Mouse (Mus musculus) frontal cortex, postnatal 10 days (tissue): ENCODE results near the gene Dgcr2.

Experiments used
- DNase-seq, 2 experiments: peaks; one replicate each; pipeline ENCODE4 v3.0.0; 2022; ENCODE audit warnings: low spot score in 2 of 2, mixed read lengths in 1 of 2

The Dgcr2 gene

DNA sequence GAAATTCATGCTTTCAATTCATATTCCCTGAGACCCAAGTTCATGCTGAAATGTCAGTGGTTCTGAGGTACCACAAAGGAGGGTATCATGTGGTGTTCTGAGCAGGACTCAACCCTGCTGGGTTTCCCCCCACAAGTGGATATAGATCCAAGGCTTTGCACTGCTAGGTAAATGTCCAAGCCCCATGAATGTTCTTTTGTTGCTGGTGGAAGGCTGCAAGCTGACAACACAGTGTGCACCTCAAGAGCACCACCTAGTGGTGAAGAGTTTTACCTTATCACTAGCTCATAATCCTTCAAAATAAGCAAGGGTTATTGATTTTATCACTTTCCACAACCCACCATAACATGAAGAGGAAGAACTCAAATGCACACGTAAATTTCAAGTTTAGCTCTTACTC, 49.4 kb downstream of the Dgcr2 start:
- no peak for DNase-seq

DNA sequence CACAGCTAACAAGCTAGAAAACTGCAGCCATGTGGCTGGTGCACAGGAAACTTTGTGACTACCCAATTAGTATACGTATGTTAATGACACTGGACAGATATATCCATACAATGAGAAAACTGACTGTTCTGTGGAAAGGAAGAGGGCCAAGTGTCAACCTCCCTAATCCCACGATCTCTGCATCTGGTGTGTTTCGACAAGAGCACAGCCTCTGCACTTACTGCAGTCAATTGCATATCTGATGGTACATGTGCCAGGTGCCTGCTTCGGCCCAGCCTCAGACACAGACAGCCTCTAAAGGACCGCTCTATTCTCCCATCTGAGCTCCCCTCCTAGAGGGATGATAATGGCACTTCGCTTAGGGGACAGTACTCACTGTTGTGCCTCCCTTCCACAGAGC, 49.9 kb downstream of the Dgcr2 start:
- no peak for DNase-seq

DNA sequence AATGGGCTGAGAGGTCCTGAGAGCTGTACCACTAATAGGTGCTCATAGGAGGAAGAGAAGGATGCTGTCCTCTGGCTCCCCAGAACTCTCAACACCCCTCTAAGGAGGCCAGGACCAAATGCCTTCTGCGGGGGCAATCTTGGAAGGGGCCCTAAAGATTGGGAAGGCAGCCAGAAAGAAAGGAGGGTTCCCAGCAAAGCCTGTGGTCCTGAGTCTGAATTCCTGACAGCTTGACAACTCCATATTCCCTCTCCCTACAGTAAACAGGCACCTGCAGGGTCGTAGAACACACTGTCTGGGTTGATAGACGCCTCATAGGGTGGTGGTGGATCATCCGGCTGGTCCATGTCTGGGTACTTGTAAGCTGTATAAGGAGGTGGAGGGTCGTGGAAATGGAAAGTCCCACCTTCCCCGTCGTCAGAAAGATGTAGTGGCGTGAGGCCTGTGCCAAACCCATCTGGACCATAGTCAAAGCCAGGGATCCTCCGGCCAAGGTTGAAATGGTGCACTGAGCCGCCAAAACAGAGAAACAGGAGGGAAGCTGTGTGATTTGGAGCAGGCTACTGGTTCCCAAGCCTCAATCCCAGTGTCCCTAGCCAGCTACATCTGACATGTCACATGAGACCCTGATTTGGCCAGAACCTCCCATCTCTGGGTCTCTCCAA, 54.5 kb downstream of the Dgcr2 start:
- DNase-seq, result no peak

DNA sequence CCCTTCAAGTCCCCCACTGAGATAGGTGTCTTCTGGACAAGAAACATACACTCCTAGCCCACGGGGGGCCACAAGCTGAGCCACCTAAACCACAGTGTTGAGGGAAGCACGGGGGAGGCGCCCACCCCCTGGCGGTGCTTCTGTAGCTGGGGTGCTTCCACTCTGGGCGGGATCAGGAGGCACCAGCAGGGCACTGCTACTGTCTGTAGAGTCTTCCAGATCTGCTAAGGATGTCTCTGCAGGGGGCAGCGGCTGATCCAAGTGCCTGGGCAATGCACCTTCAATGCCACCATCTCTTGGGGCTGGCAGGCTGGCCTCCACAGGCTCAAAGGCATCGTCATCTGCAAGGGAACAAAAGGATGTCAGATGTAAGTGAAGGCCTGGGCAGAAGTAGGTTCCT, 55.9 kb downstream of the Dgcr2 start:
- no peak for DNase-seq

DNA sequence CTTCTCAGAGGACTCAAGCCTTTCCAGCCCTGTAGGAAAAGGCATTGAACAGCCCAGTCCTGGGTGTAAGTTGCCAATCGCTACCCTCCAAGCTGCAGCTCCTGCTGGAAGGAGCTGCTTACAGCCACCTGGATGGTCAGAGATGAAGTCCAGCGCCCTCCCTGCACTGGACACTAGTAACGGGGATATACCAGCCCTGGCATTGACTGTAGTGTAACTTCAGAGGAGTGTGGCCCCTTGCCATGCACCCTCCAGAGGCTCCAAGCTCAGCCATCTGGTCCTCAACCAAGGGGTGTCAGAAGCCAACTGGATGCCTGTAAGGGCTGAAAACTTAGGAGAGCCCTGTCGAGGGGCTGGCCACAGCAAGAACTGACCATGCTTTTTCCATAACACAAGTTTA, 58.4 kb downstream of the Dgcr2 start:
- no peak for DNase-seq

DNA sequence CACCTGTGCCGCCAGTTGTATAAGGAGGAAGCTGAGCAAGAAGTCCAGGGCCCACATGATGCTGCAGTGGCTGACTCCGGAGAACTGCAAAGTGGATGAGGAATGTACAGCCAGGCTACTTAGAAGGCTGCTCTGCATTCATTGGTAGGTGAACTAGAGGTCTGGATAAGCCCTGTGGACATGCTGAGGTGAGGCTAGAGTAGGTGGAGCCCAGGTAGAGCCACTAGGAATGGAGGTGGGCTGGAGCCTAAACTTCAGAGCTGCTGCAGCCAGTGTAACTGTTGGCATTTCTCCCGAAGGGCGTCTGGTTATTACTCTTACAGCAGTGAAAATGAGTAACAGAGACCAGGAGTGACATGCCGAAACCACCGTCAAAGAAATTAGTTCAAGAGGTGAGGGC, 60.3 kb downstream of the Dgcr2 start, which contains the start of gene Car15:
TSS of gene Car15 (minus strand) at position 314 of the 400 bp plus-strand sequence.
- no peak for DNase-seq

DNA sequence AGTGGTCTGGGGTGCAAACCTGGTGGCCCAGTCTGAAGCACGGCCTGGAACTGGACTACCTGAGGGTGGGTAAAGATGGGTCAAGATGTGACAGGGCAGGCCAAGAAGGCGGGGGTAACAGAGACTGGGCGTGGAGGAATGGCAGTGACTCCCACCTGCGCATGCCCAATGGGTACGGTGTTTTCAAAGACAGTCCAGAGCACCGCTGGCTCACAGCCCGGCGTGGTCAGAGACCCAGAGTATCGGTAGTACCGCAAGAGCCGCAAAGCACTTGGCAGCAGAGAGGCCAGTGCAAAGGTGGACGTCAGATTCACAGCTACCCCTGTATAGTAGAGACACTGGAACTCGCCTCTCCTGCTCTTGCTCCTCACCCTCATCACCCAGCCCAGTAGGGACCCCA, 62.9 kb downstream of the Dgcr2 start:
- no peak for DNase-seq

DNA sequence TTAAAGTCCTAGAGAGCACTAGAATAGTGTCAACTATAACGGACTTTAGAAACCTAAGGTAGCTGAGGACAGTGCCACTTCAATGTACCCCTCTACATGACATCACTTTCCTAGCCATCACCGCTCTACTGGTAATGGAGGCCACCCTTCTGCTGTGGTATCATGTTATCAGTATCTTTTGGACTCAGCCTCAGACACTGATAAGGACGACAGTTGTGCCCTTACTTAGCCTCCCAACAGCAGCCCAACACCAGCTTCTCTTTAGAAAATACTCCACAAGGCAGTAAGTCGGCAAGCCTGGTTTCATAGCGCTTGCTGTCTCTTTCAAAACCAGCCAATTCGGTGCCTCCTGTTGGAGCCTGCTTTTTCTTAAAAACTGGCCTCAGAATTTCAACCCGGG, 63.8 kb downstream of the Dgcr2 start:
- no peak for DNase-seq

DNA sequence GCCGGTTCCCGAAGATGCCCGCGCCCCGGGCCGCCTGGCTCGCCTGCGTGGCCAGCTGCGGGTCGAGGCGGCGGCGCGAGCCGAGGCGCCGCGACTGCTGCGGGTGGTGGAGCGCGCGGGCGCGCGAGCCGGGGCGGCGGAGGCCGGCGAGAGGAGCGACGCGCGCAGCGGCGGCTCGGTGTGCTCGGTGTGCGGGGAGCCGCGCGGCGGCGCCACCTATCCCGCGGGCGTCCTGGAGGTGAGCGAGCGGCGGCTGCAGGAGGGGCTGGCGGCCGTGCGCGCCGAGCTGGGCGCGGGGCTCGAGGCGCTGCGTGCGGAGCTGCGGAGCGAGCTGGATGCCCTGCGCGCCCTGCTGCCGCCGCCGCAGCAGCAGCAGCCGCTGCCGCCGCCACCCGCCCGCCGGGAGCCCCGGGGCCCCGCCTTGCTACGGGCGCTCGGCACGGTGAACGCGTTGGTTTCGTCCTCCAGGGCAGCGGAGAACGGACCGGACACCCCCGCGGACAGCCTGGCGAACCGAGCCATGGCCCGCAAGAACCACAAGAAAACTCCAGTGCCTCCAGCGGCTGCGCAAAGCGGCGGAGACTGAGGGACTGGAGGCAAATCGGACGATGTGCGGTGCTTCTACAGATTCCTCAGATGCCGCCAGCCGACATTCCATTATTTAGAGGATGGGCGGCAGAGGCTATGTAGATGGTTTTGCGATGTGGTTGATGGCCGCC, 64.5 kb downstream of the Dgcr2 start:
- DNase-seq, result peak in 1 of 2 experiments; percentile 58

DNA sequence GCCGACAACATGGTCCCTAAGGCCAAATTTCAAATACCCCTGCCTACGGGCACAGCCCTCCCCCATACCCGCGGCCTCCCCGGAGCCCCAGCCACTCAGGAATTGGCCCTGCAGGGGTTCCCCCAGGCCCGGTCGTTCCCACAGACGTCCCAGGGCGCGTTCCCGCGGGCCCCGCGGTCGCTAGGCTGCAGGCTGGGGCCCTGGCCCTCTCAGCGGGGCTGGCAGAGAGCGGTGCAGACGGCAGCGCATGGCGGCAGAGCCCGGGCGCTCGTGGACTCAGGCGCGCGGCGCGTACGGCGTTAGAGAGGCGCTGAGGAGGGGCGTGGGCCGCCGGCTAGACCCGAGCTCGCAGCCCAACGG, 65.1 kb downstream of the Dgcr2 start:
- DNase-seq, result peak in 1 of 2 experiments; percentile 49

DNA sequence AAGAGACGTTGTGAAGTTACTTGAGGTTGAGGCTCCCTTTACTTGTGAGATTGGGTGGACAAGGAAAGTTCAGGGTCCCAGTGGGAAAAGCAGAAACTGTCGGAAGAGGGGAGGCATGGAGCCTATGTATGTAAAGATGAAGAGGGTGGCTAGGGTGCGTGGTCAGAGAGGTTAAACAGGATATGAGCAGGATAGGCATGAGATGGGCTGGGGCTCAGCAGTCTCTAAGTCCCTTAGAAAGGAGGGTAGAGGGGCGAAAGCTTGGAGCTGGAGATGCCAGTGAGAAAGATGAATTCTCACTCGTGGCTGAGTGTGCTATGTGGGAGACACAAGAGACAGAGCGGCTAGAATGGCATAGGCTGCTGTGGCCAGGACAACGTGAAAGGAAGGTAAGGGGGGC, 65.5 kb downstream of the Dgcr2 start, which contains the start of gene B830017H08Rik:
TSS of gene B830017H08Rik (plus strand) at position 301 of the 400 bp plus-strand sequence.
- no peak for DNase-seq

DNA sequence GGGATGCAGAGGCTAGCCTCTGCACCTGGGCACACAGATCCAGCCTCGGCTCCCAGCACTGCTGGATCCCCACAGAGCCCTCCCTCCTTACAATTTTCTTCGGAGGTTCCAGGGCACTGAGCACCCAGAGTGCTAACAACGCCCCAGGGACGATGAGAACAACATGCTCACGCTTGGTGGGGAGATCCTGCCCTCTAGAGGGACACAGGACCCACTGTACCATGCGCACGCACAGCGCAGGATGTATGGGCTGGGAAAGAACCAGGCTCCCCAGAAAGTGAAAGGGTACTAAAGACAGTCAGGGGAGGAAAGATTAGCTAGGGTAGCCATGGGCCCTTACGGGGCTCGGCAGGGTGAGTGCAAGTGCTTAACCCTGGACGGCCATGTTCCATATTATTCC, 66.6 kb downstream of the Dgcr2 start:
- no peak for DNase-seq

DNA sequence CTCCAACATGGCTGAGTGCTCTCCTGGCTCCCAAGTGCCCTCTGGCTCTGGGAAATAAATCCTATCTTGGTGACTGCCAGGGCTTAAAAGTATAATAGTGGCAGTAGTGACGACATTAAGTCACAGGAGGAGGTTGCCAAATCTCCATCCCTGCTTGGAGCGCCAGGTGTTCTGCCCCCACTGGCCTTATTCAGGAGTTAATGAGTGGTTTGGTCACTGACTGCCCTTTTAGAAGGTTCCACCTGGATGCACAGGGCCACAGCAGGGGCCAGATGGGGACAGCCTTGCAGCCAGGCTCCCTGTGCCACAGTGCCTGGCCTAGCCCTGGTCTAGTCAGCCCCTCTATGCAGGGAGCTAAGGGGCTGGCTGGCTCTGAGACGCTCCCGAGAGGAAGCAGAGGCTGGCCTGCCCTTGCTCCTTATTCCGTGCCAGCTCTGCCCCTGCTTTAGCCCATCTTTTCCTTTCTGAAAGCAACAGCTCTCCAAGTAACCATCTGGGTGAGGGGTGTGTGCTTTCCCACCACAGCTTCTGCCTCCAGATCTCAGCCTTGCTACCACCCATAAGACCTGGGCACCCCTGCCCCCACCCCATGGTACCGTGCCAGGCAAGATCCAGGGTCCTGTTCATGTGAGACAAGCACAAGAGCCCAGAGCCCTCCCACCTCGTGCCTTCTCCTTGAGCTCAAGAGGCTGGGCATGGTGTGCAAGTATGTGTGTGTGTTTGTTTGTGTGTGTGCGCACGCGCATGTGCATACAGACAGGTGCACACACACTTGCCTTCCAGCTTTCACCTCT, 67.8 kb downstream of the Dgcr2 start:
- peak in 1 of 2 experiments; percentile 20 for DNase-seq

DNA sequence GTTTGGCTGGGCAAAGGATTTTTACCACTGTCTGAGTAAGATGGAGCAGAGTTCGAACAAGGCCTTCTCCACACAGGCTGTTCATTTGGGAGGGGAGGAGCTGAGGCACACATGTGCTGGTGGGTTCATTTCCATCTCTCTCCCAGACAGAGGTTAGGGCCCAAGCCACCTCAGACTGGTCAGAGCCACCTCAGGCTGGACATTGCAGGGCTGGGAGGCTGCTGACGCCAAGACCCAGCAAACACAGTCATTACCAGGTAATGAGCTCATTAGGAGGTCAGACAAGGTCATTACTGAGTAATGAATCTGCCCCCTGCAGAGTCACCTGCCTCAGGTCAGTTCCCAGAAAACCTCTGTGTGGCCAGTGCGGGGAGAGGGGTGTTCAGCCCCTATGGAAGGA, 69.5 kb downstream of the Dgcr2 start:
- no peak for DNase-seq

DNA sequence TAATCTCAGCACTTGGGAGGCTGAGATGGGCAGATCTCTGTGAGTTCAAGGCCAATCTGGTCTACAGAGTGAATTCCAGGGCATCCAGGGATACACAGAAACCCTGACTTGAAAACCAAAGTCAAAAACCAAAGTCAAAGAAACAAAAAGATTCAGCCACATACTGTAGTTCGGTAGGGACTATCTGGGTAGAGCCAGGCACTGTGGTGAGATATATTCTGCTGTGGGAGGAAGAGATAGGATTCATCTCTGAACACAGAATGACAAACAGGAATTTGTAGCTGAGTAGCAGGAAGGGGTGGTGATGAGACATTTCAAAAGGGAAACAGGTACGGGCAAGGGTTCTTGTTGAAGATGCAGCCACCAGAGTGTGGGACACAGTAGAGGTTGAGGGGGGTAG, 70.1 kb downstream of the Dgcr2 start:
- no peak for DNase-seq

DNA sequence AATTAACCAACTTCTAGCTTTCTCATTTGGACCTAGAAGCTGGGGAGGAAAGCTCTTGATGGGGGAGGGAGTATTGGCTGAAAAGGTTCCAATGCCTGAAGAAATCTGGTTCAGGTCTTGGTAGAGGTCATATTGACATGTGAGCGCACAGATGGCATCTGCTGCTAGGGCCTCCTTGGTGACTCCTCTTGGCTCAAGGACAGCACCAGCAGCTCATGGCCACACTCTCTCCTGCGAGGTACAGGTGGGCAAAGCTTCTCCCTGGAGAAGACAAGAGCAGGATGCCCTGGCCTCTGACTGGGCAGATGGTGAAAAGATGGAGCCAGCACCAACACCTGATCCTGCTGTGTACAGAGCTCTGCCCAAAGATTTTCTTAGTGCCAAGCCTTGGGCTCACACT, 71.9 kb downstream of the Dgcr2 start:
- no peak for DNase-seq

DNA sequence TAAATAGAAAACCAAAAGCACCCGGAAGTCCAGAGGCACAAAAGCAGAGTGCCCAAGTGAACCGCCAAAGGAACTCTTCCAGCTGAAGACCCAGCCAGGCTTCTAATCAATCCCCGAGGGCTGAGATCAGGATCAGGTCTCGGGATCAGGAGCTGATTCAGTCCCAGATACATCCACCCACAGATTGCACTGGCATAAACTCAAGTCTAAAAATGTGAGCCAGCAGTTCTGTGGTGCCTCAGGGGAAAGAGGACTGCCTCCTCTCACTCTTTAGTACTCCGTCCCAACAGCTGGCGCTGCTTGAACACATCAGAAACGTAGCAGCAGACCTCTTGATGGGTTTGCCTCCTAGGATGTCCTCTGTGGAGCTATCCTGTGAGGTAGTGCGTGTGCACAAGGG, 81.8 kb downstream of the Dgcr2 start:
- DNase-seq, result no peak

DNA sequence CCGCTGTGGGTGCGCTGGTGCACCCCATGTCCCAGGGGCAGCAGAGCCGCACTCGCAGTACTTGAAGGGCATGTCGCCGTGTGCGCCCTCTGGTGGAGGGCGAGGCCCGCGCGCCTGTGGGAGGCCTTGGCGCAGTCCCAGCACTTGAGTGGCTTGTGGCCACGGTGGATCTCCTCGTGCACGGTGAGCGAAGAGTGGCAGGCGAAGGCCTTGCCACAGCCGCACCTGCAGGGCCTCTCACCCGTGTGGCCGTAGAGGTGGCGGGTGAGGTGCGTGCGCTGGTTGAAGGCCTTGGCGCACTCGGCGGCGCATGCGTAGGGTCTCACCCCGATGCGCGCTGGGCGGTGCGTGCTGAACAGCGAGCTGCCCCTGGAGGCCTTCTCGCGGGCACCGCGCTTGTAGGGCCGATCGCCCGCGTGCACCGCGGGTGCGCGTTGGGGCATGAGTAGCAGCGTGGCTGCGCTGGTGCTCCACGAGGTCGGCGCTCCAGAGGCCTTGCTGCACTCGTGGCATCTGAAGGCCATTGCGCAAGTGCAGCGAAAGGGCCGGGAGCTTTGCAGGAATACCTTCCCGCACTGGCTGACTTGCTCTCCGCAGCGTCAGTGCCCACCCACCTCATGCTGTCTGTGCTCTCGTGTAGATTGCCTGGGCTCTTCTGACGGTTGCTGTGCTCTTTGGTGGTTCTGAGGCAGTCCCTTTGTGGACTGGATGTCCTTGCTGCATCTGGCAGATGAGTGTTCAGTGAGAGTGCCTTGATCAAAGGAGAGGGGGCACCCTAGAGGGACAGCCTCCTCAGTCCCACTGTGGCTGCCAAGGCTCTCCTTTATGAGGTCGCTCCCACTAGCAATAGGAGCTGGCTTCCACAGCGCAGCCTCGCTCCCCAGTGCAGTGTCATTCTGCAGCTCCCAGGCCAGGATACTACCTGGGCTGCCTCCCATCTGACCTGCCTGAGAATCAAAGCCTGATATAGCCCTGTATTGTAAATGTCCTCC, 82.7 kb downstream of the Dgcr2 start:
- DNase-seq, result peak in 1 of 2 experiments; percentile 61

DNA sequence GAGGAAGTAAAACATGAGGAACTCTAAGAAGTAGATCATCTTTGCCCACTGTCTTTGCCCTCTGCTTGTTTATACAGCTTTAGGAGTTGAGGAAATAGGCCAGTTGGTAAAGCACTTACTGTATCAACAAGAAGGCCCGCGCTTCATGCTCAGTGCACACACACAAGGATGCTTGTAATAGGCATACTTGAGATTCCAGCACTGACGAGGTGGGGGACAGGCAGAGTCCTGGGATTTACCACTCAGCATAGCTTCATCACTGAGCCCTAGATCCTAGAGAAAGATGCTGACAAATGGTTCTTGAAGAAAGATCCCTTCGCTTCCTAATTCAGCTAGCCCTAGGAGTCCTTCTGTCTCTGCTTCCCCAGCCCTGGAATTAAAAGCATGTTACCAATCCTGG, 85.2 kb downstream of the Dgcr2 start:
- no peak for DNase-seq

DNA sequence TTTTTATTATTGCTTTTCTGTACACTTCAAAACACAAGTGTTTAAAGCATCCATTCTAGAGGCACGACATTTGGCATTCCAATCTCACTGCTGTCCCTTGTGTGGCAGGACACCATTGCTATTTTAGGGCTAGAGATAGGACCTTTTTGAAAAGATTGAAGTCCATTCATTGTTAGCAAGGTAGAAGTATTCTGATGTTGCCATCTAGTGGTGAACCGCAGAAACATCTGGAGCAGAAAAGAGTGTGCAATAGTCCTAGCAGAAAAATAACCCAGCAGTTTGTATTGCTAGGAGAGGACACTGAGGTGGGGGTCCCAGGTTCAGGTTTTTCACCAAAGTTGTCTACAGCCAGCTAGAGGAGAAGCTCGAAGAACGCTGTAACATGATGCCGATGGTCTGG, 86.2 kb downstream of the Dgcr2 start:
- DNase-seq, result no peak

DNA sequence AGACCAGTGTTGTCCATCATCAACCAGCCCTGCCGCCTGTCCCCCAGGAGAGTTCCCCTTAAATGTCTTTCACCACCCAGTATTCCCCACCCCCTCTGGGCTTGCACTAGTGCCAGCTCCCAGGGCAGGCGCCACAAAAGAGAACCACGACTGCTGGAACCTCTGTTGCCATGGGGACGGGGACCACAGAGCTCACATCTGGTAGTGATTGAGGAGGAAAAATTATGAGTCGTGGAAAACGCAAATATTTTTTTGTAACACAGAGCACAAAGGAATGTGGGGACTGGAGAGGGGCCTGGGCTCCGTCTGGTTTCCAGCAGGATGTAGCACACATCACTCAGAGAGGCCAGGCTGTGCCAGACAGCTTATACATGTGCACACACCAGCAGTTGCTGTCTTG, 88.7 kb downstream of the Dgcr2 start:
- DNase-seq, result no peak
